Mouse (Mus musculus) ES-Bruce4 (cell line): ENCODE measurements at regions not wholly inside any gene's neighbourhood (a gene's known extent, or its start where the extent isn't known, plus 50 kb on each side); places are given as distances from the start of the nearest gene placed in this dataset.

Experiments
- H3K27ac ChIP-seq: 2 replicates; pipeline ENCODE4 v1.5.1; 2012; ENCODE audit warnings: low read length, inconsistent platforms; ENCODE audit not compliant: insufficient read depth
- H3K27me3 ChIP-seq: 2 replicates; pipeline ENCODE4 v1.6.1; 2012; ENCODE audit warnings: mild to moderate bottlenecking, low read length, inconsistent platforms; ENCODE audit not compliant: control insufficient read depth, poor library complexity, insufficient read depth, severe bottlenecking
- H3K36me3 ChIP-seq: 2 replicates; pipeline ENCODE4 v1.6.1; 2012; ENCODE audit warnings: inconsistent platforms, mild to moderate bottlenecking, low read length, moderate library complexity; ENCODE audit not compliant: control insufficient read depth, poor library complexity, insufficient read depth, severe bottlenecking
- H3K4me1 ChIP-seq: one replicate; pipeline ENCODE4 v1.8.1; 2011; ENCODE audit warnings: low read length; ENCODE audit not compliant: control insufficient read depth, insufficient read depth
- H3K4me3 ChIP-seq: 2 replicates; pipeline ENCODE4 v1.5.1; 2011; ENCODE audit warnings: low read depth, mild to moderate bottlenecking, low read length
- H3K9ac ChIP-seq: 2 replicates; pipeline ENCODE4 v1.6.1; 2012; ENCODE audit warnings: low read depth, mild to moderate bottlenecking, inconsistent platforms; ENCODE audit not compliant: poor library complexity, severe bottlenecking
- H3K9me3 ChIP-seq: replicated peaks from 2 replicates; pipeline ENCODE4 v1.6.1; 2012; ENCODE audit warnings: mild to moderate bottlenecking, low read length, inconsistent platforms; ENCODE audit not compliant: control insufficient read depth, poor library complexity, insufficient read depth, severe bottlenecking
- CTCF ChIP-seq: IDR thresholded peaks from one replicate; pipeline ENCODE4 v1.8.1; 2011; ENCODE audit warnings: low read depth, low read length
- EP300 ChIP-seq: IDR thresholded peaks from 2 replicates; pipeline ENCODE4 v1.6.1; 2011; ENCODE audit warnings: low read depth, low read length; ENCODE audit not compliant: insufficient read depth
- POLR2A ChIP-seq: IDR thresholded peaks from one replicate; pipeline ENCODE4 v1.8.1; 2011; ENCODE audit warnings: low read length; ENCODE audit not compliant: insufficient read depth

GRCm38 (mm10) chr12:32632935-32633334 lies 186.4 kb upstream of the Nampt start:
- Histone ChIP-seq H3K27ac (no peak overlapping the region), H3K36me3 (no peaks in the 10 kb centered on the region), H3K9me3 (no peaks in the 10 kb centered on the region), H3K9ac (no peak overlapping the region), H3K27me3 (no peaks in the 10 kb centered on the region), H3K4me3 (no peak overlapping the region), H3K4me1 (no peaks in the 10 kb centered on the region)
- no peak for TF ChIP-seq POLR2A

GRCm38 (mm10) chr12:32635055-32635454 lies 184.3 kb upstream of the Nampt start:
- Histone ChIP-seq H3K9ac (no peak overlapping the region), H3K4me1 (no peaks in the 10 kb centered on the region), H3K27ac (no peak overlapping the region), H3K9me3 (no peaks in the 10 kb centered on the region), H3K4me3 (no peak overlapping the region), H3K36me3 (no peaks in the 10 kb centered on the region), H3K27me3 (no peaks in the 10 kb centered on the region)
- TF ChIP-seq EP300 (no peak), POLR2A (no peak), CTCF (no peak)

- Histone ChIP-seq H3K9me3 (no peaks in the 10 kb centered on the region), H3K4me3 (no peak overlapping the region), H3K36me3 (no peaks in the 10 kb centered on the region), H3K4me1 (no peaks in the 10 kb centered on the region), H3K9ac (no peak overlapping the region), H3K27me3 (no peaks in the 10 kb centered on the region), H3K27ac (no peak overlapping the region)
- TF ChIP-seq POLR2A, result no peak
Measured at GRCm38 (mm10) chr12:32637400-32638100, 181.8 kb upstream of the Nampt start.

- no peaks in the 10 kb centered on the region for H3K36me3 ChIP-seq
- TF ChIP-seq CTCF (no peak), POLR2A (no peak), EP300 (no peak)
- no peaks in the 10 kb centered on the region for H3K9me3 ChIP-seq
- H3K4me1 ChIP-seq, result no peaks in the 10 kb centered on the region
- H3K27ac ChIP-seq, result no peak overlapping the region
- H3K27me3 ChIP-seq, result no peaks in the 10 kb centered on the region
- H3K4me3 ChIP-seq, result no peak overlapping the region
- no peak overlapping the region for H3K9ac ChIP-seq
Measured at GRCm38 (mm10) chr12:32640591-32640990, 178.8 kb upstream of the Nampt start.

- H3K27ac ChIP-seq, result no peak overlapping the region
- H3K9ac ChIP-seq, result no peak overlapping the region
- no peaks in the 10 kb centered on the region for H3K27me3 ChIP-seq
- TF ChIP-seq POLR2A (no peak), CTCF (no peak), EP300 (no peak)
- no peaks in the 10 kb centered on the region for H3K9me3 ChIP-seq
- H3K4me1 ChIP-seq, result no peaks in the 10 kb centered on the region
- H3K36me3 ChIP-seq, result no peaks in the 10 kb centered on the region
- H3K4me3 ChIP-seq, result no peak overlapping the region
Measured at GRCm38 (mm10) chr12:32642493-32642892, 176.9 kb upstream of the Nampt start.

GRCm38 (mm10) chr12:32653096-32653495 lies 166.2 kb upstream of the Nampt start:
- Histone ChIP-seq H3K9me3 (no peaks in the 10 kb centered on the region; the same call in none of the 2 replicates), H3K27me3 (no peaks in the 10 kb centered on the region), H3K27ac (no peak overlapping the region), H3K9ac (no peak overlapping the region), H3K4me1 (no peaks in the 10 kb centered on the region), H3K36me3 (no peaks in the 10 kb centered on the region), H3K4me3 (no peak overlapping the region)
- TF ChIP-seq POLR2A (no peak), EP300 (no peak), CTCF (no peak)
